Mouse (Mus musculus) right cerebral cortex, postnatal 14 days (tissue): ENCODE results near the gene Tfrc.
A peak's percentile ranks its signal among the peaks of the same experiment; 100 is the strongest.

Experiments used
- DNase-seq: peaks from one replicate; pipeline ENCODE4 v3.0.0; 2022

Gene Tfrc

GRCm38 (mm10) chr16:32608712-32609400, at the start of gene Tfrc:
Tfrc (plus strand) TSS chr16:32608920.
- DNase-seq = peak; percentile 96

- no peak for DNase-seq
These were observed 49.2 kb upstream of the Tfrc start for GRCm38 (mm10) chr16:32559493-32559892.

GRCm38 (mm10) chr16:32563056-32563793, 45.5 kb upstream of the Tfrc start:
- no peak for DNase-seq

GRCm38 (mm10) chr16:32567282-32567681, 41.4 kb upstream of the Tfrc start:
- no peak for DNase-seq

- DNase-seq = no peak
These were observed 40.3 kb upstream of the Tfrc start for GRCm38 (mm10) chr16:32568401-32568800.

- DNase-seq = no peak
These were observed 38.7 kb upstream of the Tfrc start for GRCm38 (mm10) chr16:32570042-32570441.

- no peak for DNase-seq
These were observed 36.2 kb upstream of the Tfrc start for GRCm38 (mm10) chr16:32572528-32572927.

GRCm38 (mm10) chr16:32586482-32586881, 22.2 kb upstream of the Tfrc start:
- no peak for DNase-seq

- DNase-seq = no peak
These were observed 20.2 kb upstream of the Tfrc start for GRCm38 (mm10) chr16:32588568-32588967.

GRCm38 (mm10) chr16:32591521-32591920, 17.2 kb upstream of the Tfrc start:
- DNase-seq = no peak

GRCm38 (mm10) chr16:32593283-32593805, 15.4 kb upstream of the Tfrc start:
- DNase-seq = no peak

GRCm38 (mm10) chr16:32593916-32594315, 14.8 kb upstream of the Tfrc start:
- no peak for DNase-seq

GRCm38 (mm10) chr16:32594701-32595100, 14.0 kb upstream of the Tfrc start:
- no peak for DNase-seq

GRCm38 (mm10) chr16:32595142-32595855, 13.4 kb upstream of the Tfrc start:
- DNase-seq = no peak

GRCm38 (mm10) chr16:32597909-32598381, 10.8 kb upstream of the Tfrc start:
- no peak for DNase-seq

- no peak for DNase-seq
These were observed 9.6 kb upstream of the Tfrc start for GRCm38 (mm10) chr16:32599151-32599550.

- no peak for DNase-seq
These were observed 6.5 kb upstream of the Tfrc start for GRCm38 (mm10) chr16:32602193-32602685.

- no peak for DNase-seq
These were observed 967 bp upstream of the Tfrc start for GRCm38 (mm10) chr16:32607562-32608343.

- DNase-seq = no peak
These were observed 392 bp upstream of the Tfrc start for GRCm38 (mm10) chr16:32608344-32608711.

- DNase-seq = no peak
These were observed 670 bp downstream of the Tfrc start for GRCm38 (mm10) chr16:32609401-32609779.

- DNase-seq = no peak
These were observed 1.9 kb downstream of the Tfrc start for GRCm38 (mm10) chr16:32610460-32611255.

- DNase-seq = no peak
These were observed 3.3 kb downstream of the Tfrc start for GRCm38 (mm10) chr16:32612052-32612451.
